Mouse (Mus musculus): ENCODE results near the gene Podxl. TPM values are rescaled to one million over a fixed set of nuclear protein-coding genes. Genes with fewer than 3 reads are reported as not detected.
"Not testable (repeated sequence)": the region's sequence is repeated elsewhere in the genome, so short reads cannot be mapped to it uniquely, and the experiment has no call there.

The Podxl gene
- total and polyA plus RNA-seq, 3 experiments, result 41.9 to 80.4 (median 50.3) TPM

GRCm38 (mm10) chr6:31567200-31567599 is 3.4 kb upstream of the Podxl start:
- DNase-seq, result no peak

GRCm38 (mm10) chr6:31564901-31565391 is 1.2 kb upstream of the Podxl start:
- no peak for DNase-seq

- DNase-seq, result no peak
Observed at GRCm38 (mm10) chr6:31564182-31564531, 376 bp upstream of the Podxl start.

- no peak for DNase-seq
Observed at GRCm38 (mm10) chr6:31562371-31563080, 1.3 kb downstream of the Podxl start.

GRCm38 (mm10) chr6:31561948-31562347 is 1.8 kb downstream of the Podxl start:
- not testable (repeated sequence) for DNase-seq

GRCm38 (mm10) chr6:31560138-31560959 is 3.4 kb downstream of the Podxl start:
- no peak for DNase-seq

GRCm38 (mm10) chr6:31556460-31557100 is 7.2 kb downstream of the Podxl start:
- DNase-seq, result no peak

- DNase-seq, result no peak
Observed at GRCm38 (mm10) chr6:31550876-31551532, 12.8 kb downstream of the Podxl start.

- DNase-seq, result peak; percentile 89
Observed at GRCm38 (mm10) chr6:31549361-31550051, 14.3 kb downstream of the Podxl start.

- peak; percentile 56 for DNase-seq
Observed at GRCm38 (mm10) chr6:31544318-31544717, 19.5 kb downstream of the Podxl start.

GRCm38 (mm10) chr6:31540018-31540417 is 23.8 kb downstream of the Podxl start:
- no peak for DNase-seq

- DNase-seq, result no peak
Observed at GRCm38 (mm10) chr6:31538112-31538511, 25.7 kb downstream of the Podxl start.

GRCm38 (mm10) chr6:31537193-31537592 is 26.6 kb downstream of the Podxl start:
- DNase-seq, result no peak

- peak; percentile 58 for DNase-seq
Observed at GRCm38 (mm10) chr6:31534705-31535104, 29.1 kb downstream of the Podxl start.

GRCm38 (mm10) chr6:31531880-31532279 is 31.9 kb downstream of the Podxl start:
- no peak for DNase-seq

- DNase-seq, result no peak
Observed at GRCm38 (mm10) chr6:31528339-31528738, 35.4 kb downstream of the Podxl start.

- DNase-seq, result peak; percentile 52
Observed at GRCm38 (mm10) chr6:31527897-31528296, 35.9 kb downstream of the Podxl start.

GRCm38 (mm10) chr6:31526929-31527328 is 36.9 kb downstream of the Podxl start:
- no peak for DNase-seq

- peak; percentile 54 for DNase-seq
Observed at GRCm38 (mm10) chr6:31525231-31525900, 38.4 kb downstream of the Podxl start.

GRCm38 (mm10) chr6:31524647-31525046 is 39.1 kb downstream of the Podxl start:
- no peak for DNase-seq

- DNase-seq, result no peak
Observed at GRCm38 (mm10) chr6:31524121-31524520, 39.7 kb downstream of the Podxl start.
